Mouse (Mus musculus) T-helper 1 cell (primary cell): ENCODE measurements around the gene Gstk1.

Source experiments
- in situ Hi-C: fragments of 300-600 bp; cut with MboI, MseI; formaldehyde crosslinking; loops from one replicate; pipeline ENCODE4 v1.15.1; 2025; ENCODE audit warnings: high pct_unique_total_duplicates

The Gstk1 gene

GRCm38 (mm10) chr6:42265391-42266330, 19.9 kb downstream of the Gstk1 start:
- in situ Hi-C loops: no loop called here

GRCm38 (mm10) chr6:42270817-42271216, 25.1 kb downstream of the Gstk1 start:
- in situ Hi-C loops: no loop called here

- in situ Hi-C loops: no loop called here
Measured at GRCm38 (mm10) chr6:42276151-42276550, 30.4 kb downstream of the Gstk1 start.

- in situ Hi-C loops: no loop called here
Measured at GRCm38 (mm10) chr6:42282865-42283528, 37.3 kb downstream of the Gstk1 start.

- in situ Hi-C loops: no loop called here
Measured at GRCm38 (mm10) chr6:42286448-42286847, 40.7 kb downstream of the Gstk1 start, which contains the start of gene Clcn1. Gene Clcn1, plus strand, starts transcription at chr6:42286685.

- in situ Hi-C loops: no loop called here
Measured at GRCm38 (mm10) chr6:42287562-42287961, 41.8 kb downstream of the Gstk1 start.

GRCm38 (mm10) chr6:42293327-42293726, 47.6 kb downstream of the Gstk1 start:
- in situ Hi-C loops: no loop called here

- in situ Hi-C loops: no loop called here
Measured at GRCm38 (mm10) chr6:42295549-42296094, 49.9 kb downstream of the Gstk1 start.

- in situ Hi-C loops: no loop called here
Measured at GRCm38 (mm10) chr6:42299362-42299761, 53.6 kb downstream of the Gstk1 start.
